Mouse (Mus musculus) bone marrow macrophage, adult 2 months (primary cell): ENCODE results near the gene Daam2. TPM values are rescaled to one million over a fixed set of nuclear protein-coding genes. Genes with fewer than 3 reads are reported as not detected.

Source experiments
- H3K27ac ChIP-seq: 2 replicates; pipeline ENCODE4 v1.5.1; 2012; ENCODE audit warnings: low read depth, low read length; ENCODE audit not compliant: insufficient read depth
- H3K4me1 ChIP-seq: 2 replicates; pipeline ENCODE4 v1.6.1; 2012; ENCODE audit warnings: low read length; ENCODE audit not compliant: control insufficient read depth, insufficient read depth
- H3K4me3 ChIP-seq: 2 replicates; pipeline ENCODE4 v1.5.1; 2012; ENCODE audit warnings: mild to moderate bottlenecking, low read length, moderate library complexity; ENCODE audit not compliant: insufficient read depth
- CTCF ChIP-seq: IDR thresholded peaks from 2 replicates; pipeline ENCODE4 v1.5.1; 2012; ENCODE audit warnings: low read depth, mild to moderate bottlenecking, low read length, moderate library complexity
- POLR2A ChIP-seq: IDR thresholded peaks from 2 replicates; pipeline ENCODE4 v1.6.1; 2012; ENCODE audit warnings: mild to moderate bottlenecking, low read depth, low read length, borderline replicate concordance
- polyA plus RNA-seq: library from polyadenylated mRNA; stranded (reverse); fragments of >200 nt; gene quantifications from 2 replicates; pipeline ENCODE4 v1.2.4, GENCODE M21; 2012; ENCODE audit not compliant: missing spikeins, insufficient read depth, insufficient read length

Gene Daam2
- polyA plus RNA-seq, 1 experiment: not detected

- no peak overlapping the region for H3K27ac ChIP-seq
- TF ChIP-seq POLR2A (no peak), CTCF (no peak)
Measured at GRCm38 (mm10) chr17:49500234-49500633, 63.9 kb downstream of the Daam2 start.

GRCm38 (mm10) chr17:49499635-49500034 is 64.5 kb downstream of the Daam2 start:
- TF ChIP-seq POLR2A: no peak
- no peak for TF ChIP-seq CTCF
- H3K4me1 ChIP-seq: no peaks in the 10 kb centered on the region
- no peak overlapping the region for H3K27ac ChIP-seq
- no peak overlapping the region for H3K4me3 ChIP-seq

More at GRCm38 (mm10) chr17:49500234-49500633, 63.9 kb downstream of the Daam2 start:
- Histone ChIP-seq H3K4me1 (no peaks in the 10 kb centered on the region), H3K4me3 (no peak overlapping the region)

- H3K4me3 ChIP-seq: no peak overlapping the region
- no peaks in the 10 kb centered on the region for H3K4me1 ChIP-seq
- no peak for TF ChIP-seq POLR2A
- no peak for TF ChIP-seq CTCF
- H3K27ac ChIP-seq: no peak overlapping the region
Measured at GRCm38 (mm10) chr17:49498169-49498568, 66.0 kb downstream of the Daam2 start.

- Histone ChIP-seq H3K4me1 (no peaks in the 10 kb centered on the region), H3K27ac (no peak overlapping the region), H3K4me3 (no peak overlapping the region)
- TF ChIP-seq POLR2A: no peak
- no peak for TF ChIP-seq CTCF
Measured at GRCm38 (mm10) chr17:49493276-49493675, 70.9 kb downstream of the Daam2 start.

- Histone ChIP-seq H3K27ac (no peak overlapping the region), H3K4me1 (no peaks in the 10 kb centered on the region), H3K4me3 (no peak overlapping the region)
- no peak for TF ChIP-seq CTCF
- TF ChIP-seq POLR2A: no peak
Measured at GRCm38 (mm10) chr17:49489098-49489497, 75.0 kb downstream of the Daam2 start.

- no peak overlapping the region for H3K4me3 ChIP-seq
- no peaks in the 10 kb centered on the region for H3K4me1 ChIP-seq
- no peak overlapping the region for H3K27ac ChIP-seq
- no peak for TF ChIP-seq CTCF
- no peak for TF ChIP-seq POLR2A
Measured at GRCm38 (mm10) chr17:49484435-49484834, 79.7 kb downstream of the Daam2 start.

- Histone ChIP-seq H3K4me3 (no peak overlapping the region), H3K27ac (no peak overlapping the region), H3K4me1 (no peaks in the 10 kb centered on the region)
- no peak for TF ChIP-seq CTCF
- TF ChIP-seq POLR2A: no peak
Measured at GRCm38 (mm10) chr17:49481876-49482275, 82.3 kb downstream of the Daam2 start.

GRCm38 (mm10) chr17:49477370-49477769 is 86.8 kb downstream of the Daam2 start:
- H3K4me1 ChIP-seq: no peaks in the 10 kb centered on the region
- no peak overlapping the region for H3K27ac ChIP-seq
- no peak overlapping the region for H3K4me3 ChIP-seq
- TF ChIP-seq CTCF: no peak
- no peak for TF ChIP-seq POLR2A

- Histone ChIP-seq H3K4me3 (no peak overlapping the region), H3K4me1 (no peaks in the 10 kb centered on the region), H3K27ac (no peak overlapping the region)
- TF ChIP-seq CTCF (no peak), POLR2A (no peak)
Measured at GRCm38 (mm10) chr17:49475174-49475573, 89.0 kb downstream of the Daam2 start.

- H3K4me3 ChIP-seq: no peak overlapping the region
- H3K27ac ChIP-seq: no peak overlapping the region
- TF ChIP-seq POLR2A (no peak), CTCF (no peak)
- no peaks in the 10 kb centered on the region for H3K4me1 ChIP-seq
Measured at GRCm38 (mm10) chr17:49474051-49474450, 90.1 kb downstream of the Daam2 start.

GRCm38 (mm10) chr17:49472626-49473025 is 91.5 kb downstream of the Daam2 start:
- Histone ChIP-seq H3K4me1 (no peaks in the 10 kb centered on the region), H3K27ac (no peak overlapping the region)
- TF ChIP-seq POLR2A (no peak), CTCF (no peak)

More at GRCm38 (mm10) chr17:49472626-49473025, 91.5 kb downstream of the Daam2 start:
- H3K4me3 ChIP-seq: no peak overlapping the region
